Mouse (Mus musculus) embryonic facial prominence, embryonic 12.5 days (tissue): ENCODE data around the gene Fam174b. TPM values are rescaled to one million over a fixed set of nuclear protein-coding genes. Genes with fewer than 3 reads are reported as not detected.

Experiments
- ATAC-seq: fragments of 200-750 bp; cut with Nextera tagmentation; 2 replicates; pipeline ENCODE4 v1.8.0; 2017; ENCODE audit not compliant: insufficient number of reproducible peaks, insufficient read depth, low FRiP score, low TSS enrichment
- H3K27ac ChIP-seq: fragments of 300-500 bp; sonication (generic); 2 replicates; pipeline ENCODE4 v1.5.1; 2016; ENCODE audit warnings: mild to moderate bottlenecking
- H3K27me3 ChIP-seq: fragments of 300-500 bp; sonication (generic); 2 replicates; pipeline ENCODE4 v1.6.1; 2016; ENCODE audit warnings: mild to moderate bottlenecking, moderate library complexity
- H3K36me3 ChIP-seq: fragments of 300-500 bp; sonication (generic); 2 replicates; pipeline ENCODE4 v1.6.1; 2016; ENCODE audit warnings: mild to moderate bottlenecking
- H3K4me1 ChIP-seq: fragments of 300-500 bp; sonication (generic); 2 replicates; pipeline ENCODE4 v1.6.1; 2016
- H3K4me2 ChIP-seq: fragments of 300-500 bp; sonication (generic); replicated peaks from 2 replicates; pipeline ENCODE4 v1.6.1; 2016; ENCODE audit warnings: mild to moderate bottlenecking, moderate library complexity
- H3K4me3 ChIP-seq: fragments of 300-500 bp; sonication (generic); 2 replicates; pipeline ENCODE4 v1.5.1; 2016; ENCODE audit warnings: mild to moderate bottlenecking
- H3K9ac ChIP-seq: fragments of 300-500 bp; sonication (generic); 2 replicates; pipeline ENCODE4 v1.6.1; 2016; ENCODE audit warnings: mild to moderate bottlenecking, moderate library complexity
- H3K9me3 ChIP-seq: fragments of 300-500 bp; sonication (generic); 2 replicates; pipeline ENCODE4 v1.6.1; 2016; ENCODE audit warnings: mild to moderate bottlenecking, moderate library complexity
- WGBS: fragments of 180-500 bp; shearing (Covaris S2); methylation state at CpG from one replicate; pipeline ENCODE4 v1.1.7; 2016; 5-methylcytosine and 5-hydroxymethylcytosine counted together
- polyA plus RNA-seq: library from polyadenylated mRNA; unstranded; fragments of >200 nt; fragmentation: Nextera tagmentation; extraction: Ambion mirVana; gene quantifications from 2 replicates; pipeline ENCODE4 v1.2.1, GENCODE M21; 2016

Fam174b gene
- polyA plus RNA-seq, 1 experiment from 2014 or later, result 55.0 TPM

GRCm38 (mm10) chr7:73784736-73785428, 44.8 kb downstream of the Fam174b start:
- no peak for ATAC-seq
- Histone ChIP-seq H3K27me3 (no peaks in the 10 kb centered on the region), H3K4me1 (no peaks in the 10 kb centered on the region), H3K27ac (no peak overlapping the region), H3K4me3 (no peak overlapping the region), H3K9ac (no peak overlapping the region), H3K4me2 (no peak overlapping the region), H3K9me3 (no peaks in the 10 kb centered on the region), H3K36me3 (no peaks in the 10 kb centered on the region)
- 85% methylated on average over 4 of the region's 4 CpGs for WGBS

GRCm38 (mm10) chr7:73785815-73786214, 45.7 kb downstream of the Fam174b start:
- no peak for ATAC-seq
- no peaks in the 10 kb centered on the region for H3K9me3 ChIP-seq
- H3K27ac ChIP-seq, result no peak overlapping the region
- no peak overlapping the region for H3K4me3 ChIP-seq
- no peaks in the 10 kb centered on the region for H3K36me3 ChIP-seq
- no peak overlapping the region for H3K9ac ChIP-seq
- no peak overlapping the region for H3K4me2 ChIP-seq
- WGBS, result 85% methylated on average over 4 of the region's 4 CpGs
- no peaks in the 10 kb centered on the region for H3K27me3 ChIP-seq
- no peaks in the 10 kb centered on the region for H3K4me1 ChIP-seq

- Histone ChIP-seq H3K9me3 (no peaks in the 10 kb centered on the region), H3K9ac (no peak overlapping the region), H3K4me3 (no peak overlapping the region), H3K4me2 (no peak overlapping the region), H3K27ac (no peak overlapping the region), H3K4me1 (no peaks in the 10 kb centered on the region), H3K36me3 (no peaks in the 10 kb centered on the region), H3K27me3 (no peaks in the 10 kb centered on the region)
- no peak for ATAC-seq
- WGBS, result 87% methylated on average over 8 of the region's 8 CpGs
Observed at GRCm38 (mm10) chr7:73787513-73787912, 47.4 kb downstream of the Fam174b start.

DNA sequence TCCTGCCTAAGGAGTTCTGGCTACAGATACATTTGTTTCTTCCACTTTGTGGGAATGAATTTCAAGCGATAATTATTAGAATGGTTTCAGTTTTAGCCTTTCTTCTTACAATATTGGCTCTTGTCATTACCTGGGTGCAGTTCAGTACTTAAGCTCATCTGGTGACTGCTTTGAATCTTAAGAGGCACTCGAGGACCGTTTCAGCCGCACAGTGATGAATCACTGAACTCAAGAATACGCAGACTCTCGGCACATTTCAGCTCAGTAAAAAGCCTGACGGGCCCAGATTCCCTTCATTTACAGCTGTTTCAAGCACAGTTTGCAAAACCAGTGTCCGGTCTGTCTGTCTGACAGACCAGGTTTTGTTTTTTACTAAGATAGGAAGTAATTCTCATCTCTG, 51.0 kb downstream of the Fam174b start:
- Histone ChIP-seq H3K9ac (no peak overlapping the region), H3K4me2 (no peak overlapping the region), H3K4me3 (no peak overlapping the region), H3K27ac (no peak overlapping the region), H3K9me3 (no peaks in the 10 kb centered on the region), H3K27me3 (no peaks in the 10 kb centered on the region), H3K36me3 (no peaks in the 10 kb centered on the region), H3K4me1 (no peaks in the 10 kb centered on the region)
- no peak for ATAC-seq
- WGBS, result 78% methylated on average over 8 of the region's 8 CpGs

- no peak overlapping the region for H3K9ac ChIP-seq
- ATAC-seq, result no peak
- no peaks in the 10 kb centered on the region for H3K9me3 ChIP-seq
- H3K27me3 ChIP-seq, result no peaks in the 10 kb centered on the region
- no peaks in the 10 kb centered on the region for H3K36me3 ChIP-seq
- no peak overlapping the region for H3K27ac ChIP-seq
- H3K4me1 ChIP-seq, result no peaks in the 10 kb centered on the region
- H3K4me3 ChIP-seq, result no peak overlapping the region
- no peak overlapping the region for H3K4me2 ChIP-seq
- WGBS, result 80% methylated on average over 4 of the region's 4 CpGs
Observed at GRCm38 (mm10) chr7:73792155-73792554, 52.1 kb downstream of the Fam174b start.

GRCm38 (mm10) chr7:73792641-73793040, 52.5 kb downstream of the Fam174b start:
- no peaks in the 10 kb centered on the region for H3K36me3 ChIP-seq
- no peak overlapping the region for H3K4me2 ChIP-seq
- no peak overlapping the region for H3K4me3 ChIP-seq
- no peaks in the 10 kb centered on the region for H3K27me3 ChIP-seq
- whole genome bisulfite sequencing, result 78% methylated on average over 3 of the region's 3 CpGs
- H3K9ac ChIP-seq, result no peak overlapping the region
- H3K9me3 ChIP-seq, result no peaks in the 10 kb centered on the region
- H3K27ac ChIP-seq, result no peak overlapping the region
- no peaks in the 10 kb centered on the region for H3K4me1 ChIP-seq
- ATAC-seq, result no peak

DNA sequence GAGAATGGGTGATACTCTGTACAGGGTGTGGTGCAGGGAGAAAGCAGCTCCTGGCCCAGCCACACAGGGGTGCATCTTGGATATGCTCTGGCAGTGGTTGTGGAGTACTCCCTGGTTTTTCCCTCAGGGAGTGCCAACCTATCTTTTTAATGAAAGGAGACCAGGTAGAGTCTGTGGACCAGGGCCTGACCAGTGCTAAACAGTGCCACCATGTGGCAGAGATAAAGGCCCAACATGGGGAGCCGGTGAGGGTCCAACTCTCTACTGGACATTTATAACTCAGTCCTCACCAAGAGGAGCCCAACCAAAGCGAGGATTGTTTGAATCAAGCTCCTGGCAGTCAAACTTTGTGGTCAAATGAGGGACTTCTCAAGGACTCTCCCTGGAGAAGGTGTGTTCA, 69.2 kb downstream of the Fam174b start:
- 70% methylated on average over 2 of the region's 2 CpGs for WGBS
- H3K27me3 ChIP-seq, result no peaks in the 10 kb centered on the region

DNA sequence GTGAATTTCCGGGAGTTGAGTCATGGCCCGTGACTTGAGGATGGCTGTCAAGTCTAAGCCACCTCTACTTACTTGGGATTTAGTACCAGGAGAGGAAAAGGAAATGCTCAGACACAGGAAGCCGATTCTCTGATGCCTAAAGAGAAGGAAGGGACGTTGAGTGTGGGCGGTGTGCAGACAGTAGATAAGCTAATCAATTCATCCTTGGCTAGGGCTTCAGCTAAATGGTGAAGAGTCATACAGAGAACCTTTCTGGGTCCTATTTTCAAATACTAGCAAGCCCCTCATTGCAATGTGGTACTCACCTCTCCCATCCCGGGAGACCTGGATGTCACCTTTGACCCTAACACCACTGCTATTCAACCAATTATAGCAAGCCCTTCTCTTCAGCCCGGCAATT, 71.3 kb downstream of the Fam174b start:
- H3K9me3 ChIP-seq, result no peaks in the 10 kb centered on the region
- H3K4me1 ChIP-seq, result no peaks in the 10 kb centered on the region
- no peak for ATAC-seq
- no peaks in the 10 kb centered on the region for H3K36me3 ChIP-seq
- H3K4me2 ChIP-seq, result no peak overlapping the region
- no peak overlapping the region for H3K9ac ChIP-seq
- H3K27ac ChIP-seq, result no peak overlapping the region
- H3K27me3 ChIP-seq, result no peaks in the 10 kb centered on the region
- WGBS, result 73% methylated on average over 7 of the region's 7 CpGs
- H3K4me3 ChIP-seq, result no peak overlapping the region

More for the DNA sequence above, 69.2 kb downstream of the Fam174b start:
- no peak overlapping the region for H3K9ac ChIP-seq
- H3K4me3 ChIP-seq, result no peak overlapping the region
- no peaks in the 10 kb centered on the region for H3K4me1 ChIP-seq
- H3K27ac ChIP-seq, result no peak overlapping the region
- no peaks in the 10 kb centered on the region for H3K36me3 ChIP-seq
- no peak overlapping the region for H3K4me2 ChIP-seq
- H3K9me3 ChIP-seq, result no peaks in the 10 kb centered on the region
- no peak for ATAC-seq

DNA sequence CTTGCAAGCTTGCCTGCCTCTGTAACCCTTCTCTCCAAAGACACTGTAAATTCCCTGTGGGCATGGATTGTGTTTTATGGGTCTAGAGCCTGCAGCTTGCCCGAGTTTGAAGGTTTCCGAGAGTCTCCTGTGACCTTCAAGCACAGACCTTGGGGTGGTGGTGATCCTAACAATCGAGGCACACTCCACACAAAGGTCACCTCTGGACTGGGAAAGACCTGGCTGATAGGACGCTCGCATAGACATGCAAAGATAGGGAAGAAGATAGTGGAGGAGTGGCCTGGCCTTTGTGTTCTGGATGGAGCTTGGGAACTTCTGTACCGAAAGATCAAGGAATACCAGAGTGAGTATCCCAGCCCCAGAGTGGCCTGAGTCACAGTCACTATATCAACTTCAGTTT, 72.1 kb downstream of the Fam174b start:
- Histone ChIP-seq H3K4me1 (no peaks in the 10 kb centered on the region), H3K27me3 (no peaks in the 10 kb centered on the region), H3K4me2 (no peak overlapping the region), H3K9me3 (no peaks in the 10 kb centered on the region), H3K27ac (no peak overlapping the region), H3K4me3 (no peak overlapping the region), H3K36me3 (no peaks in the 10 kb centered on the region), H3K9ac (no peak overlapping the region)
- WGBS, result 83% methylated on average over 6 of the region's 6 CpGs
- no peak for ATAC-seq

DNA sequence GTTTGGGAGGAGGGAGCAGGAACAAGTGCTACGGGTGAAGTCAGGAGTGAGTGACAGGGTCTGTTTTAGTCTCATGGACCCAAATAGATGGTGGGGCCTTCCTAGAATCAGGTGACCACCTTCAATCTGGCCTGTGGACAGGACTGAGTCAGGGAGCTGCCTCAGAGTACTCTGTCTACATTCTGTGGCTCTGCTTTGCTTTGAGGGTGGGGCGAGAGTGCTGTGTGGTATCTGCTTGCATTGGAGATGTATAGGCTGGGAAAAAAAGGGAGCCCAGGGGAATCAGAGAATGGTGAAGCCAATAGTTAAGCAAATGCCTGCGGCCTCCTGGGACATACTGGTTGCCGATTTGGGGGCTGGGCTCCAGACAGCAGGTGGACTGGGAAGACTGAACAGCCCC, 73.8 kb downstream of the Fam174b start:
- no peak overlapping the region for H3K4me2 ChIP-seq
- no peaks in the 10 kb centered on the region for H3K36me3 ChIP-seq
- no peak for ATAC-seq
- no peak overlapping the region for H3K4me3 ChIP-seq
- H3K4me1 ChIP-seq, result no peaks in the 10 kb centered on the region
- H3K9me3 ChIP-seq, result no peaks in the 10 kb centered on the region
- H3K27me3 ChIP-seq, result no peaks in the 10 kb centered on the region
- no peak overlapping the region for H3K9ac ChIP-seq
- 77% methylated on average over 4 of the region's 4 CpGs for WGBS
- no peak overlapping the region for H3K27ac ChIP-seq

DNA sequence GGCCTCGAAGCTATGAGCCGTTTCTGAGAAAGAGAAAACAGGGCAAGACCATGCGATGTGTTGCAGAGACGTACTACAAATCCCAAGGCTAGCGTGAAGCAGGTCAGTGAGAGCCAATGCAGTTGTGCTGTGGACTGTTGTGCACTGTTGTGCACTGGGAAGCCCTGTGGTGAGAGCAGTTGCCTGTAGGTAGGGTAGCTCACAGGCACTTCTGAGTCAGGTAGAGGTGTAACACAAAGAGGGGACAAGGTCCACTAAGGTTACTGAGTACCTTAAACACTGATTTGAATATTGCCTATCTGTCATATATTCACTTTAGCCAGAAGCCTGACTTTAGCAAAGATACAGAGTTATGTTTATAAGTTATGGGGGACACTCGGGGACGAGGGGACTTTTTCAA, 74.4 kb downstream of the Fam174b start:
- H3K27ac ChIP-seq, result no peak overlapping the region
- ATAC-seq, result no peak
- 85% methylated on average over 7 of the region's 7 CpGs for WGBS
- H3K4me2 ChIP-seq, result no peak overlapping the region
- no peaks in the 10 kb centered on the region for H3K9me3 ChIP-seq
- no peaks in the 10 kb centered on the region for H3K36me3 ChIP-seq
- H3K27me3 ChIP-seq, result no peaks in the 10 kb centered on the region
- H3K4me1 ChIP-seq, result no peaks in the 10 kb centered on the region
- no peak overlapping the region for H3K9ac ChIP-seq
- H3K4me3 ChIP-seq, result no peak overlapping the region

DNA sequence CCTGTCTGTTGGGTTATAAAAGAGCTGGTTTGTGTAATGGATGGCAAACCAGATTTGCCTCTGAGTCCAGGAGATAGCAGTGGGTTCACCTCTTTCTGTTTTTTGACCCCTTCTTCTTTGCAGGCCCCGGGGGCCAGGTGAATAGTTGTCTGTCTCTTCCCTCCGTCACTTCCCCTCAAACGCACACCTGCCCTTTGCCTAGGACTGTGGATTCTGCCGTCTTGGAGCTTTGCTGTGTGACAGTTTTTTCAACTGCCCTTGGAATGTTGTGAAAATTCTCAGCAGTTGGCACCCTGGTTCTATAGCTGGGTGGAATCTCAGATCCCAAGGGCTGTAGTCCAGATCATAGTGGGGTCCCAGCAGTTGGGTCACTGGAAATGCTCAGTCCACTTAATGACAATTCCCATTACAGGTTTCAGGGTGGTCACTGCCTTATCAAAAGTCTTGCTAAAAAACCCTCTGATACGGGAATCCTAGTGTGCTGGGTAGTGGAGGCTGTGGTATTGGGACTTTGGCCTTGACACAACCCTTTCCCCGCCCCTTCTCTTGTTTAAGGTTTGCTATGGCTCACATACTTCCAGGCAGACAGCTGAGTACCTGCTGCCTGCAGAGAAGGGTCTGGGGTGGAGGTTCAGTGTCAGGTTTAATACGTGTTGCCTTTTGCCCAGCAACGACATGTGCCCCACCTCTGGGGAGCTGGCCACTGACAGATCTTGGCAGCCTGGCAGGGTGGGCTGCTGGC, 76.3 kb downstream of the Fam174b start:
- no peak overlapping the region for H3K4me2 ChIP-seq
- H3K27me3 ChIP-seq, result no peaks in the 10 kb centered on the region
- 79% methylated on average over 8 of the region's 8 CpGs for WGBS
- H3K9ac ChIP-seq, result no peak overlapping the region
- H3K27ac ChIP-seq, result no peak overlapping the region
- H3K4me1 ChIP-seq, result no peaks in the 10 kb centered on the region
- H3K4me3 ChIP-seq, result no peak overlapping the region
- no peaks in the 10 kb centered on the region for H3K9me3 ChIP-seq
- no peaks in the 10 kb centered on the region for H3K36me3 ChIP-seq
- no peak for ATAC-seq
